Mouse (Mus musculus) CH12.LX (cell line): ENCODE measurements around the gene Arl5a. TPM values are rescaled to one million over a fixed set of nuclear protein-coding genes. Genes with fewer than 3 reads are reported as not detected.

Source experiments
- DNase-seq: peaks from one replicate; pipeline ENCODE4 v3.0.0-alpha.2; 2013; ENCODE audit errors: extremely low read depth
- H3K27ac ChIP-seq: 2 replicates; pipeline ENCODE4 v1.5.1; 2012; ENCODE audit warnings: low read depth, mild to moderate bottlenecking, control low read depth, moderate library complexity; ENCODE audit not compliant: insufficient read depth
- H3K27me3 ChIP-seq: replicated peaks from 2 replicates; pipeline ENCODE3; 2012; ENCODE audit warnings: inconsistent platforms
- H3K36me3 ChIP-seq, 2 experiments: replicated peaks in 1 of 2; 2 replicates each; pipeline versions ENCODE3 to v1.6.1; 2012; ENCODE audit warnings: inconsistent platforms in 1 of 2, low read length in 1 of 2, mild to moderate bottlenecking in 1 of 2, mixed read lengths in 1 of 2, moderate library complexity in 1 of 2; ENCODE audit not compliant: control insufficient read depth in 1 of 2, insufficient read depth in 1 of 2
- H3K4me1 ChIP-seq, 2 experiments: 2 replicates each; pipeline ENCODE4 v1.6.1; 2012; ENCODE audit warnings: inconsistent platforms in 1 of 2, moderate library complexity in 1 of 2; ENCODE audit not compliant: insufficient read depth in 2 of 2, control insufficient read depth in 1 of 2
- H3K4me2 ChIP-seq: 2 replicates; pipeline ENCODE4 v1.6.1; 2012; ENCODE audit warnings: low read depth, mild to moderate bottlenecking, control low read depth; ENCODE audit not compliant: poor library complexity, insufficient read depth, severe bottlenecking
- H3K4me3 ChIP-seq, 3 experiments: fragments of 150-350 bp in 1 of 3; sonication (generic) in 1 of 3; replicated peaks in 1 of 3; 2 replicates each; pipeline versions ENCODE3 to v1.5.1; 2011 to 2012; ENCODE audit warnings: low read depth in 2 of 3, low read length in 2 of 3, mild to moderate bottlenecking in 2 of 3, moderate library complexity in 2 of 3, control low read depth in 1 of 3, improper control_type of control experiment in 1 of 3, inconsistent platforms in 1 of 3, mixed read lengths in 1 of 3; ENCODE audit not compliant: poor library complexity in 1 of 3
- H3K79me2 ChIP-seq: replicated peaks from 2 replicates; pipeline ENCODE4 v1.6.1; 2012; ENCODE audit warnings: mild to moderate bottlenecking, moderate library complexity; ENCODE audit not compliant: control insufficient read depth, poor library complexity, insufficient read depth, severe bottlenecking; ENCODE audit errors: extremely low read depth
- H3K9ac ChIP-seq: 2 replicates; pipeline ENCODE4 v1.6.1; 2012; ENCODE audit warnings: low read depth, mild to moderate bottlenecking, control low read depth, moderate library complexity; ENCODE audit not compliant: insufficient read depth
- H3K9me3 ChIP-seq: replicated peaks from 2 replicates; pipeline ENCODE3; 2012; ENCODE audit warnings: low read length, inconsistent platforms, mixed read lengths
- GABPA ChIP-seq: IDR thresholded peaks from 2 replicates; pipeline ENCODE4 v1.6.1; 2012; ENCODE audit warnings: low read depth, low read length, improper control_type of control experiment, inconsistent platforms; ENCODE audit not compliant: insufficient replicate concordance
- HCFC1 ChIP-seq: IDR thresholded peaks from 2 replicates; pipeline ENCODE4 v1.6.1; 2012; ENCODE audit warnings: low read depth, mild to moderate bottlenecking, inconsistent platforms, low read length, improper control_type of control experiment
- JUND ChIP-seq: conservative IDR thresholded peaks from 2 replicates; pipeline ENCODE4 v1.6.1; 2011; ENCODE audit warnings: low read depth, low read length, improper control_type of control experiment
- MAFK ChIP-seq: IDR thresholded peaks from 2 replicates; pipeline ENCODE4 v1.6.1; 2011; ENCODE audit warnings: low read length, improper control_type of control experiment; ENCODE audit not compliant: insufficient replicate concordance
- MXI1 ChIP-seq: IDR thresholded peaks from 2 replicates; pipeline ENCODE4 v1.6.1; 2011; ENCODE audit warnings: mild to moderate bottlenecking, low read depth, low read length, improper control_type of control experiment
- POLR2AphosphoS2 ChIP-seq: IDR thresholded peaks from 2 replicates; pipeline ENCODE4 v1.6.1; 2011; ENCODE audit warnings: low read depth, low read length, improper control_type of control experiment
- RAD21 ChIP-seq: IDR thresholded peaks from 2 replicates; pipeline ENCODE4 v1.6.1; 2011; ENCODE audit warnings: low read depth, mild to moderate bottlenecking, low read length, improper control_type of control experiment, moderate library complexity
- SIN3A ChIP-seq: IDR thresholded peaks from 2 replicates; pipeline ENCODE4 v1.6.1; 2012; ENCODE audit warnings: low read length, improper control_type of control experiment, inconsistent platforms
- ZKSCAN1 ChIP-seq: IDR thresholded peaks from 2 replicates; pipeline ENCODE4 v1.6.1; 2012; ENCODE audit warnings: low read depth, inconsistent platforms, low read length, improper control_type of control experiment, borderline replicate concordance
- ZMIZ1 ChIP-seq: IDR thresholded peaks from 2 replicates; pipeline ENCODE4 v1.6.1; 2012; ENCODE audit warnings: low read depth, mild to moderate bottlenecking, inconsistent platforms, low read length, improper control_type of control experiment
- dilution Hi-C: fragments of 300-500 bp; cut with MboI; formaldehyde crosslinking; loops from 2 replicates; pipeline ENCODE4 v1.14.3; 2020; ENCODE audit warnings: low sequenced_read_pairs; ENCODE audit not compliant: extremely low pct_unique_long_range_greater_than_20kb, extremely low pct_ligation_motif_present
- in situ Hi-C: fragments of 300-500 bp; cut with MboI; formaldehyde crosslinking; loops from 3 replicates; pipeline ENCODE4 v1.14.3; 2019; ENCODE audit warnings: low sequenced_read_pairs, low pct_ligation_motif_present, low pct_unique_long_range_greater_than_20kb, mixed read lengths
- polyA plus RNA-seq: library from polyadenylated mRNA; unstranded; fragments of >175 nt; gene quantifications from 2 replicates; pipeline ENCODE4 v1.2.1, GENCODE M21; 2012; ENCODE audit warnings: low read depth; ENCODE audit not compliant: insufficient read length
- total RNA-seq, 2 experiments: library from RNA; depleted of rRNA; stranded (reverse); fragments of 300-350 nt in 1 of 2; fragments of >200 nt in 1 of 2; gene quantifications; 2 replicates each; pipeline ENCODE4 v1.2.3; 2012 to 2014

Gene Arl5a
- total and polyA plus RNA-seq, 3 experiments, result 16.3 to 65.2 (median 36.0) TPM

- no peak overlapping the region for H3K27ac ChIP-seq
- in situ Hi-C loops (no loop called here), dilution Hi-C loops (no loop called here)
- no peak overlapping the region for H3K9ac ChIP-seq
- no peak overlapping the region for H3K4me2 ChIP-seq
- no peak overlapping the region for H3K4me3 ChIP-seq
- no peaks in the 10 kb centered on the region for H3K27me3 ChIP-seq
- no peak for DNase-seq
- no peaks in the 10 kb centered on the region for H3K79me2 ChIP-seq
- TF ChIP-seq ZKSCAN1, result no peak
- H3K9me3 ChIP-seq, result no peaks in the 10 kb centered on the region
- H3K4me1 ChIP-seq, result peaks cover 3 to 21% of the 10 kb centered on the region in 2 experiments
- no peaks in the 10 kb centered on the region for H3K36me3 ChIP-seq
Observed at GRCm38 (mm10) chr2:52438437-52438836, 13.7 kb upstream of the Arl5a start.

- DNase-seq, result no peak
- no peaks in the 10 kb centered on the region for H3K27me3 ChIP-seq
- H3K9ac ChIP-seq, result no peak overlapping the region
- no peaks in the 10 kb centered on the region for H3K36me3 ChIP-seq
- H3K79me2 ChIP-seq, result no peaks in the 10 kb centered on the region
- in situ Hi-C loops, result no loop called here
- H3K4me1 ChIP-seq, result peaks cover 3 to 21% of the 10 kb centered on the region in 2 experiments
- H3K9me3 ChIP-seq, result no peaks in the 10 kb centered on the region
- no peak overlapping the region for H3K4me2 ChIP-seq
- no peak overlapping the region for H3K4me3 ChIP-seq
- no peak for TF ChIP-seq MXI1
- no peak for TF ChIP-seq POLR2AphosphoS2
- no peak for TF ChIP-seq HCFC1
- no peak for TF ChIP-seq RAD21
- no peak for TF ChIP-seq MAFK
- TF ChIP-seq SIN3A, result no peak
- no peak for TF ChIP-seq ZMIZ1
- no peak overlapping the region for H3K27ac ChIP-seq
- dilution Hi-C loops, result no loop called here
Observed at GRCm38 (mm10) chr2:52438013-52438412, 13.3 kb upstream of the Arl5a start.

GRCm38 (mm10) chr2:52435919-52436632 is 11.4 kb upstream of the Arl5a start:
- Histone ChIP-seq H3K9ac (no peak overlapping the region), H3K9me3 (no peaks in the 10 kb centered on the region), H3K79me2 (no peaks in the 10 kb centered on the region), H3K36me3 (no peaks in the 10 kb centered on the region), H3K27me3 (no peaks in the 10 kb centered on the region), H3K4me1 (peaks cover 0 to 17% of the 10 kb centered on the region in 2 experiments; a peak in 3 of 4 replicates), H3K27ac (no peak overlapping the region), H3K4me2 (no peak overlapping the region), H3K4me3 (no peak overlapping the region)
- DNase-seq, result no peak
- dilution Hi-C loops, result no loop called here
- in situ Hi-C loops, result no loop called here
- TF ChIP-seq JUND (no peak), GABPA (no peak)
